Mouse (Mus musculus) embryonic facial prominence, embryonic 11.5 days (tissue): ENCODE data around the gene Lima1. TPM values are rescaled to one million over a fixed set of nuclear protein-coding genes. Genes with fewer than 3 reads are reported as not detected.
A peak's percentile ranks its signal among the peaks of the same experiment; 100 is the strongest.

Experiments
- ATAC-seq: fragments of 200-750 bp; cut with Nextera tagmentation; replicated peaks from 2 replicates; pipeline ENCODE4 v1.8.0; 2017; ENCODE audit warnings: low read depth; ENCODE audit not compliant: insufficient number of reproducible peaks, low FRiP score, low TSS enrichment
- DNase-seq: peaks from one replicate; pipeline ENCODE4 v3.0.0-alpha.2; 2015; ENCODE audit warnings: low spot score
- H3K27ac ChIP-seq: fragments of 300-500 bp; sonication (generic); replicated peaks from 2 replicates; pipeline ENCODE4 v1.5.1; 2014; ENCODE audit warnings: mild to moderate bottlenecking, low read depth, low read length, control low read depth
- H3K27me3 ChIP-seq: fragments of 300-500 bp; sonication (generic); 2 replicates; pipeline ENCODE4 v1.6.1; 2014; ENCODE audit warnings: mild to moderate bottlenecking, low read length, moderate library complexity, mixed read lengths; ENCODE audit not compliant: control insufficient read depth, insufficient read depth
- H3K36me3 ChIP-seq: fragments of 300-500 bp; sonication (generic); replicated peaks from 2 replicates; pipeline ENCODE4 v1.6.1; 2014; ENCODE audit warnings: low read depth, mild to moderate bottlenecking, low read length, moderate library complexity, mixed read lengths; ENCODE audit not compliant: control insufficient read depth, insufficient read depth
- H3K4me1 ChIP-seq: fragments of 300-500 bp; sonication (generic); 2 replicates; pipeline ENCODE4 v1.6.1; 2014; ENCODE audit warnings: low read length, mixed read lengths; ENCODE audit not compliant: control insufficient read depth, insufficient read depth
- H3K4me2 ChIP-seq: fragments of 300-500 bp; sonication (generic); 2 replicates; pipeline ENCODE4 v1.6.1; 2014; ENCODE audit warnings: low read depth, mild to moderate bottlenecking, control low read depth, low read length, moderate library complexity
- H3K4me3 ChIP-seq: fragments of 300-500 bp; sonication (generic); 2 replicates; pipeline ENCODE4 v1.5.1; 2014; ENCODE audit warnings: low read depth, low read length, control low read depth
- H3K9ac ChIP-seq: fragments of 300-500 bp; sonication (generic); replicated peaks from 2 replicates; pipeline ENCODE4 v1.6.1; 2014; ENCODE audit warnings: mild to moderate bottlenecking, control low read depth, low read length
- H3K9me3 ChIP-seq: fragments of 300-500 bp; sonication (generic); replicated peaks from 2 replicates; pipeline ENCODE4 v1.6.1; 2016; ENCODE audit warnings: mild to moderate bottlenecking, low read length, inconsistent platforms, mixed read lengths; ENCODE audit not compliant: control insufficient read depth
- WGBS: fragments of 180-500 bp; shearing (Covaris S2); extraction: QIAGEN DNeasy Blood & Tissue Kit; methylation state at CpG from one replicate; pipeline ENCODE4 v1.1.7; 2014; 5-methylcytosine and 5-hydroxymethylcytosine counted together
- polyA plus RNA-seq: library from polyadenylated mRNA; unstranded; fragments of >200 nt; fragmentation: Nextera tagmentation; extraction: Ambion mirVana; gene quantifications from 2 replicates; pipeline ENCODE4 v1.2.1, GENCODE M21; 2014

The Lima1 gene
- polyA plus RNA-seq, 1 experiment from 2014 or later, result 80.8 TPM

DNA sequence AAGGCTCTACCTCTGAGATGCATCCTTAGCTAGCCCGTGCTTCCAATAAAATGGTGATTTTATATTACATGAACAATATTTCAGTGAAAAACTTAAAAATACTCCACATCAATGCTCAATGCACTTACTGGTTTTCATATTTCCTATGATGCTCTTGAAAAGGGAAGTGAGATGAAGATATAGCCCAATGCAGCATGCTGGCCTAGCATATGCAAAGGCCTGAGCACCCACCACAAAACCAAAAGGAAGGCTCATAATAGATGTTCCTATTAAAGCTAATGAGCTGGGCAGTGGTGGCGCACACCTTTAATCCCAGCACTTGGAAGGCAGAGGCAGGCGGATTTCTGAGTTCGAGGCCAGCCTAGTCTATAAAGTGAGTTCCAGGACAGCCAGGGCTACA lies 69.6 kb downstream of the Lima1 start:
- no peak for DNase-seq
- 93% methylated on average over 4 of the region's 4 CpGs for WGBS
- peaks cover 7% of the 10 kb centered on the region; the same call in 1 of the 2 replicates for H3K36me3 ChIP-seq
- H3K4me1 ChIP-seq, result peaks cover 4% of the 10 kb centered on the region; the same call in 1 of the 2 replicates
- no peak for ATAC-seq
- H3K27ac ChIP-seq, result no peak overlapping the region
- H3K9me3 ChIP-seq, result no peaks in the 10 kb centered on the region
- H3K9ac ChIP-seq, result no peak overlapping the region
- no peak overlapping the region for H3K4me3 ChIP-seq
- no peak overlapping the region for H3K4me2 ChIP-seq
- H3K27me3 ChIP-seq, result no peaks in the 10 kb centered on the region

DNA sequence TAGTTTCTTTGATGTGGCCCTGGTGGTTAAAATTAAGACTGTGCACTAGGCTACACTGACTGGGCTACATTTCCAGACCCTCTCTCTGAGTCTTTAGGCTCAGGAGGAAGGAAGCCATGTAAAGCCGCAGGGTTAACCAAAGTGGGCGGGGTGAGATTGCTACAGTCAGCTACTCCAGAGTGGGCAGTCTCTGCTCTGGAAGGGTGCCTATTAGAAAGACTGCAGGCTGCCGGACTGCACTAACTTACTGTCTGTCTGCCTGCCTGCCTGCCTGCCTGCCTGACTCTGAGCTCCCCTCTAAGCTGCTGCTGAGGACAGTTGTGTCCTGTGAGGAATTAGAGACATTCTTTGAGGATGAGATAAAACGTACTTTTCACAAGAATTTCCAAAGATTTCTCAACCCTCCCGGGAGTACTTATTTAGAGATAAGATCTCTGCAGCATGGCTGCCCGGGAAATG lies 72.0 kb downstream of the Lima1 start:
- peak; percentile 77 for DNase-seq
- Histone ChIP-seq H3K27ac (peak overlapping the region; percentile 1; the same call in 1 of the 2 replicates), H3K27me3 (no peaks in the 10 kb centered on the region), H3K36me3 (peaks cover 7% of the 10 kb centered on the region; the same call in 1 of the 2 replicates), H3K4me1 (peaks cover 4% of the 10 kb centered on the region; the same call in 1 of the 2 replicates), H3K9ac (no peak overlapping the region), H3K4me2 (no peak overlapping the region), H3K9me3 (no peaks in the 10 kb centered on the region), H3K4me3 (no peak overlapping the region)
- 19% methylated on average over 6 of the region's 6 CpGs for WGBS
- ATAC-seq, result no peak; the same call in 1 of the 2 replicates

DNA sequence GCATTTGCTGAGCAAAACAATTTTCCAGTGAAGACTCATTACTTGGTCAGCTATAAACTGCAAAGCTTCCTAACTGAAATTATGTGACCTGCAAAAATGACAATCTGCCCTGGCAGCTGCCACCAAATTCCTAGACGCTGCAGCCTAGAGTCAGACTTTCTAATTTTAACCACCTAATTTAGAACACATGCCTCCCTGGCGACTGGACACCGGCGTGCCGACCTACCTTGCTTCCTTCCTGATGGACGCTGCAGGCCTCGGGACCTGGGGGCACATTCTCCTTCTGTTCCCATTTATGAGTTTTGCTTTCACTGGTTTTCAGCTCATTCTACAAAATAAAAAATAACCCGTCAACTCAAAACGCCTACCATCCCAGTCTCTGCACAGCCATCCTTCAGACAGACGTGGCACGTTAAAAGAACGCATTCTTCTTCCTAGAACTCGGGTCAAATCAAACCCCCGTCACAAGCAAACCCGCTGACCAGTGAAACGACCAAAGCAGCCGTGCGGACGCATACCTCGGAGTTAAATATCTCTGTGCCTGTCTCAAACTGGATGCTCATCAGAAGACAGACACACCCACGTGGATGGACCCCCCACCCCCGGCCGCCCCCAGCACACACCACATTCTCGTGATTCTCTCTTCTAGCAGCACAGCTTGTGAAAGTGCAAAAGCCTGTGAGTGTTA lies 73.2 kb downstream of the Lima1 start:
- Histone ChIP-seq H3K4me1 (peaks cover 4% of the 10 kb centered on the region; the same call in 1 of the 2 replicates), H3K36me3 (peaks cover 7% of the 10 kb centered on the region; the same call in 1 of the 2 replicates), H3K9me3 (no peaks in the 10 kb centered on the region), H3K27ac (0 out of 2 replicates have a peak overlapping the region, but pooled peaks have one; percentile 22), H3K4me2 (peak overlapping the region; percentile 6; the same call in 1 of the 2 replicates), H3K4me3 (no peak overlapping the region), H3K27me3 (no peaks in the 10 kb centered on the region), H3K9ac (no peak overlapping the region)
- 19% methylated on average over 24 of the region's 24 CpGs for WGBS
- peak; percentile 62 for DNase-seq
- ATAC-seq, result no peak

DNA sequence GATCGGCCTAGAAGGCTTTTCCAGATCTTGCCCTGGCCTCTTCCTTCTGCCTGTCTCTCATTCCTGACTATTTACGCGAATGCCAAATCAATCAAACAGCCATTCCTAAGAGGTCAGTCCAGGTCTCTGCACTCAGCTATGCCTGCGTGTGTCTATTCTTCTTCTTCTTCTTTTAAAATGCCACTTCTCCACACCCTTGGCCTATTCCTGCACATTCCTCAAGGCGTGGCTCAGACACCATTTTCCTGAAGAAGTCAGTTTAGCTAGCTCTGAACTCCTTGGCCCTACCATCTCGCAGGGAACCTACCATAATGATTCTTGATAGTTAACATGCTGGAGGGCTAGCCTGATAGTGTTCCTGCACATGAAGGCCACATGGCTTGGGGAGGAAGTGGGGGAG lies 75.5 kb downstream of the Lima1 start:
- H3K27me3 ChIP-seq, result no peaks in the 10 kb centered on the region
- no peak for DNase-seq
- H3K27ac ChIP-seq, result no peak overlapping the region
- no peak for ATAC-seq
- H3K9me3 ChIP-seq, result no peaks in the 10 kb centered on the region
- 53% methylated on average over 6 of the region's 6 CpGs for WGBS
- no peak overlapping the region for H3K4me3 ChIP-seq
- H3K4me1 ChIP-seq, result peaks cover 4% of the 10 kb centered on the region; the same call in 1 of the 2 replicates
- H3K9ac ChIP-seq, result no peak overlapping the region
- no peaks in the 10 kb centered on the region; the same call in 1 of the 2 replicates for H3K36me3 ChIP-seq
- no peak overlapping the region for H3K4me2 ChIP-seq

DNA sequence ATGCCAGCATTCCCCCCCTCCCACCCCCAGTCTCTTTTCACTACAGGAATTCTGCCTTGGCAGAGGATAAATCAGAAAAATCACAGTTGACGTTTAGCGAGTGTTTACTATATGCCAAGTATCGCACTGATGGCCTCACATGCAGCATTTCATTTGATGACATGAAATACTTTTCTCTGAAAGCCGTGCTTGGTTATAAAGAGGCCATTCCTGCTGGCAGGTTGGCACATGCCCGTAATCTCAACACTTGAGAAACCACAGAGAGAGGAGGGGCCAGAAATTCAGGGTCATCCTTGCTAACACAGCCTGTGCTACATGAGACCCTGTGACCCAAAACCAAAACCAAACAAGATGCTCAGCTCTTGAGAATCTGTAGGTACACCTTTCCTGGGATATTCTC lies 77.4 kb downstream of the Lima1 start:
- no peak for ATAC-seq
- Histone ChIP-seq H3K4me1 (no peaks in the 10 kb centered on the region), H3K27me3 (no peaks in the 10 kb centered on the region), H3K9ac (no peak overlapping the region), H3K9me3 (no peaks in the 10 kb centered on the region), H3K4me2 (no peak overlapping the region), H3K4me3 (no peak overlapping the region), H3K36me3 (peaks cover 5% of the 10 kb centered on the region), H3K27ac (no peak overlapping the region)
- 84% methylated on average over 5 of the region's 5 CpGs for WGBS
- DNase-seq, result peak; percentile 30

DNA sequence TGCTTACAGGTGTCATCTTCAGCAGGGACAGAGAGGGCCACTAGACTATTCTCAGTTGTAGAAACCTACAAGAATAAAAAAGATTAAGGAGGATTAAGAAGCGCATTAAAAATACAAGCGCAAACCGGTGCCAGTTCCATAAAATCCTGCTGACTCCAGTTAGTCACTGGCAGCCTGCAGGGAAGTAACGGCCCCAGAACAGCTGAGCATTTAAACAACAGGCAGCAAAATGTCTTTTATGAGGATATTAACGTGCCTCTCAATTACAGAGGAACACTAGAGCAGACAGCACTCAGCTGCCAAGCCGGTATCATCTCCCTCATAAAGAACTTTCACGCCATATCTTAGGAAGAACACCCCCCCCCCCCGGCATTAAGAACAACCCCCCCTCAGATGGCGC lies 78.5 kb downstream of the Lima1 start:
- Histone ChIP-seq H3K4me2 (no peak overlapping the region), H3K4me1 (no peaks in the 10 kb centered on the region), H3K4me3 (no peak overlapping the region), H3K27me3 (no peaks in the 10 kb centered on the region), H3K27ac (no peak overlapping the region), H3K36me3 (peaks cover 8% of the 10 kb centered on the region), H3K9me3 (no peaks in the 10 kb centered on the region), H3K9ac (no peak overlapping the region)
- no peak for ATAC-seq
- WGBS, result 89% methylated on average over 9 of the region's 9 CpGs
- DNase-seq, result no peak

DNA sequence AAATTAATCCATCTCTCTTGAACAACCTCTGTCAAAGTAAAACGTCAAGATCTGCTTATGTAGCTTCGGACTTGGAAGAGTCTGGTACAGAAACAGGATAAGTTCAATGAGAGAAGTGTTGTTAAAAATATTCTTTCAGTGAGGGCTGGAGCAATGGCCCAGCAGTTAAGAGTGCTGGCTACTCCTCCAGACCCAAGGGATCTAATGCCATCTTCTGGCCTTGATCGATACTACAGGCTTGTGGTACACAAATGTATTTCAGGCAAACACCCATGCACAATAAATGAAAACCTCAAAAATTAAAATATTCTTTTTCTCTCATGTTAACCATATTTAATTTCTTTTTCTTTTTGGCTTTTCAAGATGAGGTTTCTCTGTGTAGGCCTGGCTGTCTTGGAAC lies 79.2 kb downstream of the Lima1 start:
- ATAC-seq (no peak), DNase-seq (no peak)
- no peaks in the 10 kb centered on the region for H3K9me3 ChIP-seq
- no peak overlapping the region for H3K27ac ChIP-seq
- no peak overlapping the region for H3K4me3 ChIP-seq
- peaks cover 9% of the 10 kb centered on the region for H3K36me3 ChIP-seq
- WGBS, result 88% methylated on average over 3 of the region's 3 CpGs
- no peaks in the 10 kb centered on the region for H3K27me3 ChIP-seq
- no peak overlapping the region for H3K9ac ChIP-seq
- H3K4me1 ChIP-seq, result no peaks in the 10 kb centered on the region
- H3K4me2 ChIP-seq, result no peak overlapping the region

DNA sequence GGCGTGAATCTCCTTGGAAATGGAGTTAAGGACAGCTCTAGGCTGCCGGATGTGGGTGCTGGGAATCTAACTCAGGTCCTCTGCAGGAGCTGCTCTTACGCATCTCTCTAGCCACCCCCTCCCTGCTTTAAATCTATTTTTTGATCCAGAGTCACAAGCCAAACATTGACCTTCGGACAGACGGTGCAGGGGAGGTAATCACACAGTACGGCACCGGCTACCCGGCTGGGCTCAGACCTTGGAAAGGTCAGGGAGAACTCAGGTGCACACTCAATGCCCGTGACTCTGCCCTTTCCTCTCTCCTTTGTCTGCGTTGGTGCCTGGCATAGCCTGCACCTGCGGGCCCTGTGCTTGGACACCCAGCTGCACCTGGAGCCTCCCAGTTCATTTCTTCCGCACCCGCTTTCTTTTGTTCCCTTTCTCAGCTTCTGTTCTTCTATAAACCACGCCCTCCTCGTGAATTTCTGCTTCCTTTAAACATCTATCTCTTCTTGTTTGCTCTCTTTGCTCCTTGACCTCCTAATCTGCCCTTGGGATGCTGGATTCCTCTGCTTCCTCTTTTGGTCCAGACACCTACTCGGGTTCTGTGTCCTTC lies 82.9 kb downstream of the Lima1 start:
- H3K36me3 ChIP-seq, result peaks cover 10% of the 10 kb centered on the region
- H3K4me2 ChIP-seq, result no peak overlapping the region
- H3K27me3 ChIP-seq, result no peaks in the 10 kb centered on the region
- DNase-seq (no peak), ATAC-seq (no peak)
- 95% methylated on average over 16 of the region's 16 CpGs for WGBS
- H3K27ac ChIP-seq, result no peak overlapping the region
- no peak overlapping the region for H3K4me3 ChIP-seq
- H3K9ac ChIP-seq, result no peak overlapping the region
- H3K9me3 ChIP-seq, result no peaks in the 10 kb centered on the region
- H3K4me1 ChIP-seq, result no peaks in the 10 kb centered on the region
